Mouse (Mus musculus) heart, postnatal 0 days (tissue): ENCODE measurements at regions not wholly inside any gene's neighbourhood (a gene's known extent, or its start where the extent isn't known, plus 50 kb on each side); places are given as distances from the start of the nearest gene placed in this dataset.
"Not testable (repeated sequence)": the region's sequence is repeated elsewhere in the genome, so short reads cannot be mapped to it uniquely, and the experiment has no call there.

Experiments
- ATAC-seq: fragments of 200-750 bp; cut with Nextera tagmentation; 2 replicates; pipeline ENCODE4 v1.8.0; 2017; ENCODE audit warnings: low read depth, moderate number of reproducible peaks, moderate library complexity; ENCODE audit not compliant: insufficient read depth
- DNase-seq: peaks from one replicate; pipeline ENCODE4 v3.0.0-alpha.2; 2016; ENCODE audit warnings: low spot score
- H3K27ac ChIP-seq: fragments of 300-500 bp; sonication (generic); 2 replicates; pipeline ENCODE4 v1.5.1; 2014; ENCODE audit warnings: low read depth, mild to moderate bottlenecking
- H3K27me3 ChIP-seq: fragments of 300-500 bp; sonication (generic); 2 replicates; pipeline ENCODE4 v1.6.1; 2014; ENCODE audit warnings: low read length, mixed read lengths; ENCODE audit not compliant: control insufficient read depth, insufficient read depth
- H3K36me3 ChIP-seq: fragments of 300-500 bp; sonication (generic); replicated peaks from 2 replicates; pipeline ENCODE4 v1.6.1; 2014; ENCODE audit warnings: low read length, mixed read lengths; ENCODE audit not compliant: control insufficient read depth, insufficient read depth
- H3K4me1 ChIP-seq: fragments of 300-500 bp; sonication (generic); 2 replicates; pipeline ENCODE4 v1.6.1; 2014; ENCODE audit warnings: antibody characterized with exemption; ENCODE audit not compliant: control insufficient read depth, insufficient read depth
- H3K4me2 ChIP-seq: fragments of 300-500 bp; sonication (generic); 2 replicates; pipeline ENCODE4 v1.6.1; 2014; ENCODE audit warnings: low read depth, mild to moderate bottlenecking, low read length, moderate library complexity
- H3K4me3 ChIP-seq: fragments of 300-500 bp; sonication (generic); 2 replicates; pipeline ENCODE4 v1.5.1; 2014; ENCODE audit warnings: low read depth, low read length
- H3K9ac ChIP-seq: fragments of 300-500 bp; sonication (generic); replicated peaks from 2 replicates; pipeline ENCODE4 v1.6.1; 2014; ENCODE audit warnings: low read depth, low read length, mixed read lengths
- H3K9me3 ChIP-seq: fragments of 300-500 bp; sonication (generic); replicated peaks from 2 replicates; pipeline ENCODE4 v1.6.1; 2016; ENCODE audit warnings: low read length; ENCODE audit not compliant: control insufficient read depth
- WGBS: fragments of 180-500 bp; shearing (Covaris S2); extraction: QIAGEN DNeasy Blood & Tissue Kit; methylation state at CpG from one replicate; pipeline ENCODE4 v1.1.7; 2014; 5-methylcytosine and 5-hydroxymethylcytosine counted together

DNA sequence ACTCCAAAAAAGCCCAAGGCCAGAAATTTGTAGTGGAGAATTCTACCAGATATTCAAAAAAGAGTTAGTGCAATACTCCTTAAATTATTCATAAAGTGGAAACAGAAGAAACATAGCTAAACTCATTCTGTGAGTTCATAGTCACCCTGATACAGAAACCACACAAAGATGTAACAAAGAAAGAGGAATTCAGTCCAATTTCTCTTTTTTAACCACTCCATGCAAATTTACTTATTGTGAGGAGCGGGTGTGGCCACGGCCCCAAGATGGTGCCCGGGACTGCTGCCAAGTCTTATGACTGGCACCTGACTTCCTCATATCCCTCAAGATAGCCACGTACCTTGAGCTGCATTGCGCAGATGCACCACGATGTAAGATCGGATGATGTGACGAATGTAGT is 206.4 kb upstream of the Vmn1r3 start:
- 90% methylated on average over 7 of the region's 8 CpGs for WGBS
- not testable (repeated sequence) for H3K4me2 ChIP-seq, H3K9ac ChIP-seq, H3K4me3 ChIP-seq, H3K27ac ChIP-seq, H3K27me3 ChIP-seq, DNase-seq, ATAC-seq, H3K36me3 ChIP-seq, H3K4me1 ChIP-seq, H3K9me3 ChIP-seq

DNA sequence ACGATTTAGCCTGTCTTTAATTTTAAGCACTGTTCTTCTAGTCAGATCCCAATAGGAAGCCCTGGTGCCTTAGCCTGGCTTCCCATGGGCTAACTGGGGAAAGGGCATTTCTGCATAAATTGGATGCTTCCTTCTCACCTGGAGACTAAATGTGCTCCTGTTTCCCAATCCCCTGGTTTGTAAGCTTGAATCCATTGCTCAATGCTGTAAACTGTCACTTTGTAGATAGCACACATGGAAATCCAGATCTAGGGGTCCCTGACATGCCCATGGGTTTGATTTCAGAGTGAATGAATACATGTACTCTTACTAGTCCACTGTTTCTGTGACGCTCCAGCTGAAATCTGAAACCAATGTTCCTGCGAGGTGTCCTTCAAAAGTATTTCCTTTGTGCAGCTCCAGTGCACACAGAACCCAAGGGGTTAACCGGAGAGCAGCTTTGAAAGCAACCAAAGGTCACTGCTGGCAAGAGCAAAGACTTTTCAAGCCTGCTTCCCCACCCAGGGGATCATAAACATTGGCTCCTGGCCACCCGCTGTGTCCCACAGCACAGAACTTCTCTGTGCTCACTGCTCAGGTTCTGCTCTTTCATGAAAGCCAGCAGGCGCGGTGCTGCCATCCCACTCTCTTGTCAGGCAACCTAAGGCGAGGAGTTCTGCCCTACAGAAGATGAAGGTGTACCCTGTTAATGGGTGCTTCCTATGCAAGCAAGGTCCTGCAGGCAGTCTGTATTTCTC is 188.0 kb upstream of the Vmn1r3 start:
- DNase-seq, H3K4me1 ChIP-seq, H3K9me3 ChIP-seq, H3K4me2 ChIP-seq, H3K9ac ChIP-seq, H3K4me3 ChIP-seq, H3K27ac ChIP-seq, H3K36me3 ChIP-seq, ATAC-seq, H3K27me3 ChIP-seq: not testable (repeated sequence)
- 53% methylated on average over 8 of the region's 8 CpGs for WGBS

DNA sequence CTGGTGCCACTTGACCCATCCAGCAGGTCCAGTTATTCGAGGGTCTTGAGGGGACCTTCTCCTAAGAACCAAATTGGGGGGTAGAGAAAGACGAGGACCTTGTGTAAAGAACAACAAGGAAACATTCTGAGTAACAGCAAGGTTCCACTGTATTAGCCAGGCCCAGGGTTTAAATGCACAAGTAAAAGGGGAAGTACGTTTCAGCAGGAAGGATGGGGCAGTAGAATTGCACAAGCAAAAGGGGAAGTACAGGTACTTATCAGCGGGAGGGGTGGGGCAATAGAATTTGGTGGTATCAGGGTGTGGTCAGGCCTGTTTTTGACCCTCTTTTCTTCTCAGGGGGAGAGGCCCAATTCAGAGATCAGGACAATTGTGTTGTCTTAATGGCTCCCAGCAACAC is 182.9 kb upstream of the Vmn1r3 start:
- H3K4me3 ChIP-seq, H3K27ac ChIP-seq, H3K27me3 ChIP-seq, ATAC-seq, DNase-seq, H3K9me3 ChIP-seq, H3K4me2 ChIP-seq, H3K9ac ChIP-seq, H3K36me3 ChIP-seq, H3K4me1 ChIP-seq: not testable (repeated sequence)
- WGBS = 53% methylated on average over 4 of the region's 4 CpGs

DNA sequence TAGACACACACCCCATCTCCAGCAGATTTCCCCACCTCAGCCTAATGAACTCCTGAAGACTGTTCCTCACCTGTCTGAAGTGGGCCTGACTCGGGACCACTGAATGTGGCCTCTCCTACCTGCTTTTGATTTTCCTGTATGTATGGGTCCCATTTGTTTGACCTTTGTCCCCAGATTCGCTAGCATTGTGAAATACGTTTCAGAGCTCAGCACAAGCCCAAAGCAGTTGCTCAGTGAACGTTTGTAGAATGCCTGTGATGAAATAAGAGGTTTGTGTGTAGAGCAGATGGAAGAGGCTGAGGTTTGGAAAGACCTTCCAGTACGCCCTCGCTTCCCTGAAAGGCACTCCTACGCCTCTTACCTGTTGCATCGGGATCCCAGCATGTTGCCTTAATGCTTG is 158.3 kb upstream of the Vmn1r3 start:
- H3K9ac ChIP-seq, H3K36me3 ChIP-seq, ATAC-seq, H3K9me3 ChIP-seq, H3K4me1 ChIP-seq, H3K4me3 ChIP-seq, H3K27ac ChIP-seq, DNase-seq, H3K4me2 ChIP-seq, H3K27me3 ChIP-seq: not testable (repeated sequence)
- 66% methylated on average over 8 of the region's 8 CpGs for WGBS

DNA sequence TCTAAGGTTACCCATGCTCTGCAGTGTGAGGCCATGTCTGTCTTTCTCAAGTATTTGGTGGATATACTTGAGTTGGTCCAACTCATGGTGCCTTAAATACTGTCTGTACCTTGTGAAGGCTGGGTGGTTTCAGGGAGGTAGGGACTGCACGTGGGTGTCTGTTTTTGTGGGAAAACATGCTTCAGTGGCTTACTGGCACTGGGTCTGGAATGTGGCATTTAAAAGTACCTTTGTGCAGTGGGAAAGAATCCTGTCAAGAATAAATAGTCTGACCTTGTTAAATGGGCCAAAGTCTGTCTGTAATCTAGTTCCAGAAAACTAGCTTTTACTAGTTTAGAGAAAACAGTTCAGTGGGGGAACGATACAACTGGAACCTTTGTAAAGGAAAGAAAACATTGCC is 157.5 kb upstream of the Vmn1r3 start:
- H3K9ac ChIP-seq, DNase-seq, H3K4me3 ChIP-seq, ATAC-seq, H3K27me3 ChIP-seq, H3K4me1 ChIP-seq, H3K36me3 ChIP-seq, H3K9me3 ChIP-seq, H3K4me2 ChIP-seq, H3K27ac ChIP-seq: not testable (repeated sequence)
- WGBS = 71% methylated on average over 2 of the region's 2 CpGs

DNA sequence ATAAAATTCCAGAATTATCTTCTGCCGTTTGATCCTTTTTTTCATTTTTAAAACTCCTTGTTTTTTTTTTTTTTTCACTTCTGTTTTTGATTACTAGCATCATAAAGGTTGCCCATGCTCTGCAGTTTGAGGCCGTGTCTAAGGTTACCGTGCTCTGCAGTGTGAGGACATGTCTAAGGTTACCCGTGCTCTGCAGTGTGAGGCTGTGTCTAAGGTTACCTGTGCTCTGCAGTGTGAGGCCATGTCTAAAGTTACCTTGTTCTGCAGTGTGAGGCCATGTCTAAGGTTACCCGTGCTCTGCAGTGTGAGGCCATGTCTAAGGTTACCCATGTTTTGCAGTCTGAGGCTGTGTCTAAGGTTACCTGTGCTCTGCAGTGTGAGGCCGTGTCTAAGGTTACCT is 157.0 kb upstream of the Vmn1r3 start:
- H3K9me3 ChIP-seq, H3K27me3 ChIP-seq, H3K4me2 ChIP-seq, DNase-seq, H3K27ac ChIP-seq, H3K9ac ChIP-seq, ATAC-seq, H3K36me3 ChIP-seq, H3K4me1 ChIP-seq, H3K4me3 ChIP-seq: not testable (repeated sequence)
- WGBS = 83% methylated on average over 6 of the region's 6 CpGs
